Mouse (Mus musculus) heart, embryonic 11.5 days (tissue): ENCODE measurements around the gene 9930021J03Rik. TPM values are rescaled to one million over a fixed set of nuclear protein-coding genes. Genes with fewer than 3 reads are reported as not detected.

Experiments
- ATAC-seq: fragments of 200-750 bp; cut with Nextera tagmentation; replicated peaks from 2 replicates; pipeline ENCODE4 v1.8.0; 2017; ENCODE audit warnings: moderate library complexity; ENCODE audit not compliant: insufficient number of reproducible peaks, low FRiP score, low TSS enrichment
- H3K27ac ChIP-seq: fragments of 300-500 bp; sonication (generic); 2 replicates; pipeline ENCODE4 v1.5.1; 2014; ENCODE audit warnings: mild to moderate bottlenecking, low read depth, low read length
- H3K27me3 ChIP-seq: fragments of 300-500 bp; sonication (generic); 2 replicates; pipeline ENCODE4 v1.6.1; 2014; ENCODE audit warnings: mild to moderate bottlenecking, low read length, mixed read lengths; ENCODE audit not compliant: control insufficient read depth, insufficient read depth
- H3K36me3 ChIP-seq: fragments of 300-500 bp; sonication (generic); 2 replicates; pipeline ENCODE4 v1.6.1; 2014; ENCODE audit warnings: mild to moderate bottlenecking, low read length, moderate library complexity, mixed read lengths; ENCODE audit not compliant: control insufficient read depth, insufficient read depth
- H3K4me1 ChIP-seq: fragments of 300-500 bp; sonication (generic); 2 replicates; pipeline ENCODE4 v1.6.1; 2014; ENCODE audit warnings: low read length; ENCODE audit not compliant: control insufficient read depth, insufficient read depth
- H3K4me2 ChIP-seq: fragments of 300-500 bp; sonication (generic); 2 replicates; pipeline ENCODE4 v1.6.1; 2014; ENCODE audit warnings: mild to moderate bottlenecking, moderate library complexity
- H3K4me3 ChIP-seq: fragments of 300-500 bp; sonication (generic); 2 replicates; pipeline ENCODE4 v1.5.1; 2014; ENCODE audit warnings: low read depth, low read length
- H3K9ac ChIP-seq: fragments of 300-500 bp; sonication (generic); 2 replicates; pipeline ENCODE4 v1.6.1; 2014; ENCODE audit warnings: mild to moderate bottlenecking, low read depth, low read length, moderate library complexity
- H3K9me3 ChIP-seq: fragments of 300-500 bp; sonication (generic); replicated peaks from 2 replicates; pipeline ENCODE4 v1.6.1; 2016; ENCODE audit warnings: low read length; ENCODE audit not compliant: control insufficient read depth
- WGBS: fragments of 180-500 bp; shearing (Covaris S2); extraction: QIAGEN DNeasy Blood & Tissue Kit; methylation state at CpG from one replicate; pipeline ENCODE4 v1.1.7; 2014; ENCODE audit not compliant: insufficient replicate concordance; 5-methylcytosine and 5-hydroxymethylcytosine counted together
- polyA plus RNA-seq: library from polyadenylated mRNA; unstranded; fragments of >200 nt; fragmentation: Nextera tagmentation; extraction: Ambion mirVana; gene quantifications from 2 replicates; pipeline ENCODE4 v1.2.1, GENCODE M21; 2014

9930021J03Rik gene
- polyA plus RNA-seq, 1 experiment from 2014 or later = 6.0 TPM

GRCm38 (mm10) chr19:29823456-29824010 is 17.7 kb upstream of the 9930021J03Rik start:
- H3K4me2 ChIP-seq = no peak overlapping the region
- no peak overlapping the region for H3K4me3 ChIP-seq

GRCm38 (mm10) chr19:29820966-29821365 is 15.2 kb upstream of the 9930021J03Rik start:
- Histone ChIP-seq H3K27ac (no peak overlapping the region), H3K9me3 (no peaks in the 10 kb centered on the region), H3K4me3 (no peak overlapping the region), H3K4me2 (no peak overlapping the region), H3K27me3 (no peaks in the 10 kb centered on the region), H3K9ac (no peak overlapping the region), H3K4me1 (no peaks in the 10 kb centered on the region), H3K36me3 (no peaks in the 10 kb centered on the region)
- ATAC-seq = no peak

More at GRCm38 (mm10) chr19:29823456-29824010, 17.7 kb upstream of the 9930021J03Rik start:
- no peaks in the 10 kb centered on the region for H3K27me3 ChIP-seq
- H3K36me3 ChIP-seq = no peaks in the 10 kb centered on the region
- ATAC-seq = no peak
- H3K9ac ChIP-seq = no peak overlapping the region
- 61% methylated on average over 12 of the region's 12 CpGs for WGBS
- H3K27ac ChIP-seq = no peak overlapping the region
- H3K9me3 ChIP-seq = no peaks in the 10 kb centered on the region
- no peaks in the 10 kb centered on the region for H3K4me1 ChIP-seq

GRCm38 (mm10) chr19:29812581-29813460 is 7.0 kb upstream of the 9930021J03Rik start, which contains the start of gene Ranbp6:
TSS of gene Ranbp6 (minus strand) at chr19:29812974.
- H3K36me3 ChIP-seq = peaks cover 14% of the 10 kb centered on the region
- no peaks in the 10 kb centered on the region for H3K9me3 ChIP-seq
- 1% methylated on average over 47 of the region's 47 CpGs for WGBS
- peak within 1 kb of the TSS; percentile 66 for H3K4me3 ChIP-seq
- H3K27me3 ChIP-seq = no peaks in the 10 kb centered on the region
- H3K4me1 ChIP-seq = peaks cover 8% of the 10 kb centered on the region
- peak within 1 kb of the TSS; percentile 78 for H3K9ac ChIP-seq
- H3K4me2 ChIP-seq = peak within 1 kb of the TSS; percentile 75
- peak within 1 kb of the TSS; percentile 54 for H3K27ac ChIP-seq
- ATAC-seq = peak; percentile 88

GRCm38 (mm10) chr19:29810022-29810421 is 4.2 kb upstream of the 9930021J03Rik start:
- H3K9ac ChIP-seq = no peak overlapping the region
- peaks cover 8% of the 10 kb centered on the region for H3K4me1 ChIP-seq
- H3K27ac ChIP-seq = no peak overlapping the region
- 90% methylated on average over 5 of the region's 5 CpGs for WGBS
- H3K36me3 ChIP-seq = peaks cover 14% of the 10 kb centered on the region
- H3K4me2 ChIP-seq = no peak overlapping the region
- no peaks in the 10 kb centered on the region for H3K9me3 ChIP-seq
- H3K4me3 ChIP-seq = no peak overlapping the region
- no peaks in the 10 kb centered on the region for H3K27me3 ChIP-seq
- no peak for ATAC-seq

- H3K27ac ChIP-seq = peak overlapping the region; percentile 96
- no peaks in the 10 kb centered on the region for H3K27me3 ChIP-seq
- H3K4me2 ChIP-seq = peak overlapping the region; percentile 75
- H3K36me3 ChIP-seq = peaks cover 3% of the 10 kb centered on the region; the same call in 1 of the 2 replicates
- peak overlapping the region; percentile 93 for H3K9ac ChIP-seq
- WGBS = under 1% methylated on average over 72 of the region's 72 CpGs
- peak overlapping the region; percentile 85 for H3K4me3 ChIP-seq
- peak; percentile 78 for ATAC-seq
- peaks cover 6% of the 10 kb centered on the region; the same call in 1 of the 2 replicates for H3K4me1 ChIP-seq
- no peaks in the 10 kb centered on the region for H3K9me3 ChIP-seq
Observed at GRCm38 (mm10) chr19:29805101-29805916, 480 bp downstream of the 9930021J03Rik start.

- no peaks in the 10 kb centered on the region for H3K27me3 ChIP-seq
- WGBS = 51% methylated on average over 3 of the region's 3 CpGs
- no peaks in the 10 kb centered on the region for H3K36me3 ChIP-seq
- peak overlapping the region; percentile 75 for H3K4me2 ChIP-seq
- no peaks in the 10 kb centered on the region for H3K9me3 ChIP-seq
- ATAC-seq = no peak
- no peak overlapping the region for H3K27ac ChIP-seq
- H3K9ac ChIP-seq = no peak overlapping the region
- H3K4me1 ChIP-seq = peaks cover 6% of the 10 kb centered on the region; the same call in 1 of the 2 replicates
- H3K4me3 ChIP-seq = peak overlapping the region; percentile 15; the same call in 1 of the 2 replicates
Observed at GRCm38 (mm10) chr19:29803946-29804345, 1.8 kb downstream of the 9930021J03Rik start.

GRCm38 (mm10) chr19:29797371-29797770 is 8.4 kb downstream of the 9930021J03Rik start:
- 85% methylated on average over 3 of the region's 3 CpGs for WGBS
- Histone ChIP-seq H3K27ac (no peak overlapping the region), H3K27me3 (no peaks in the 10 kb centered on the region), H3K4me1 (no peaks in the 10 kb centered on the region), H3K4me3 (no peak overlapping the region), H3K9ac (no peak overlapping the region), H3K4me2 (no peak overlapping the region), H3K9me3 (no peaks in the 10 kb centered on the region), H3K36me3 (no peaks in the 10 kb centered on the region)
- no peak for ATAC-seq

GRCm38 (mm10) chr19:29787997-29788396 is 17.8 kb downstream of the 9930021J03Rik start:
- ATAC-seq = no peak
- no peak overlapping the region for H3K4me3 ChIP-seq
- H3K9me3 ChIP-seq = no peaks in the 10 kb centered on the region
- no peaks in the 10 kb centered on the region for H3K27me3 ChIP-seq
- no peak overlapping the region for H3K4me2 ChIP-seq
- H3K4me1 ChIP-seq = no peaks in the 10 kb centered on the region
- H3K36me3 ChIP-seq = no peaks in the 10 kb centered on the region
- H3K9ac ChIP-seq = no peak overlapping the region
- H3K27ac ChIP-seq = no peak overlapping the region
